Mouse (Mus musculus): Measurements from ENCODE around the gene Amh.

DNA sequence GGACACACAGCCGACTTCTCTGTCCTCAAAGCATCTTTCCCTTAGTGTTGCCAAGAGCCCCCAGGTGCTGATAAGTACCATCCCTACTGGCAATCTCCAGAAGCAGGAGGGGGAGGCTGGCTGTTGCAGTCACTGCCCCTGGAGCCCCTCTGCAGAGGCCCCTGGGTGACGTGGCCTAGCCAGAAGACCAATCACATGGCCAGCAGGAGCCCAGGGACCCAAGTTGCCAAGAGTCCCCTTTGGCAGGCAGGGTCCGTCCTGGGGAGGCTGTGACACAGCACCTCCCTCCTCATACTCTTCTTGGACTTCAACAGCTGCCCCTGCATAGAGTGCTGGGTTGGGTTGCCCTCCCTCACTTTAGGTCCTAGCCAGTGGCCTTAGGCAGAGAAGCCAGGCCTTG is 2.0 kb upstream of the Amh start:
- TF ChIP-seq POLR2A (IDR thresholded peaks at IDR 0.05; ENCODE audit: borderline replicate concordance, extremely low read depth, low read depth, low read length) (no peak), CTCF (IDR thresholded peaks at IDR 0.05; ENCODE audit: insufficient read depth, low read length) (no peak)
